Mouse (Mus musculus): Measurements from ENCODE around the gene Fto. TPM values are rescaled to one million over a fixed set of nuclear protein-coding genes. Genes with fewer than 3 reads are reported as not detected.

Fto gene
- total and polyA plus RNA-seq, 3 experiments: 8.4 to 43.2 (median 15.7) TPM

DNA sequence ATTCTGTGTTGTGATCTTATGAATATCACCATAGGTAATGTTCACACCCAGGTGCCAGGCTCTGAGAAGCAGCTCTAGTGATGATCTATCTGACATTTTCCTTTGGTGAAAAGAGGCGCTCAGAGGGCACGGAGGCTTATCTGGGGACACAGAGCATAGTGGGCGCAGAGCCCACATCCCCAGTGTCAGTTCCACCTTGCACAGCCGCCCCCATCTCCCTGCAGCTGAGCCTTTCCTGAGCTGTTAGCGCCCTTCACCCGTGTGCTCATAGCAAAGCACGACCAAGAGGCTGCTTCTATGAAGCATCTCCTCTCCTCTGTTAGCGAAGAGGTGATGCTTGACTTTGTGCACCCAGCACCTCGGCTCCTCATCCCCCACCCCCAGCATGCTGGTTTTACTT is 185.3 kb downstream of the Fto start:
- Histone ChIP-seq H3K4me2 (ENCODE audit: insufficient read depth, low read depth, poor library complexity, severe bottlenecking) (no peak overlapping the region), H3K4me1 (ENCODE audit: control insufficient read depth in 1 of 2, insufficient read depth in 2 of 2) (peaks cover 3 to 46% of the 10 kb centered on the region in 2 experiments; a peak in 2 of 4 replicates), H3K9ac (ENCODE audit: insufficient read depth, low read depth) (no peak overlapping the region), H3K36me3 (replicated peaks in 1 of 2; ENCODE audit: control insufficient read depth in 1 of 2, insufficient read depth in 1 of 2, low read length in 1 of 2) (peaks cover 0 to 35% of the 10 kb centered on the region in 2 experiments), H3K9me3 (replicated peaks; ENCODE audit: low read length) (no peaks in the 10 kb centered on the region), H3K4me3 (replicated peaks in 1 of 3; ENCODE audit: low read depth in 2 of 3, low read length in 2 of 3, poor library complexity in 1 of 3) (no peak overlapping the region), H3K27me3 (replicated peaks) (no peaks in the 10 kb centered on the region), H3K27ac (ENCODE audit: insufficient read depth, low read depth) (no peak overlapping the region), H3K79me2 (replicated peaks; ENCODE audit: control insufficient read depth, extremely low read depth, insufficient read depth, poor library complexity, severe bottlenecking) (no peaks in the 10 kb centered on the region)
- DNase-seq (ENCODE audit: extremely low read depth): no peak
- in situ Hi-C loops (cut with MboI; ENCODE audit: low pct_ligation_motif_present, low pct_unique_long_range_greater_than_20kb, low sequenced_read_pairs) (no loop called here), dilution Hi-C loops (cut with MboI; ENCODE audit: extremely low pct_ligation_motif_present, extremely low pct_unique_long_range_greater_than_20kb, low sequenced_read_pairs) (no loop called here)
- TF ChIP-seq CTCF (conservative IDR thresholded peaks at IDR 0.05 in 1 of 2, IDR thresholded peaks at IDR 0.05 in 1 of 2; ENCODE audit: low read depth in 2 of 2, low read length in 2 of 2) (no peak), SMC3 (IDR thresholded peaks at IDR 0.05; ENCODE audit: low read depth, low read length) (no peak), TCF12 (IDR thresholded peaks at IDR 0.05; ENCODE audit: low read depth, low read length) (no peak), CHD1 (IDR thresholded peaks at IDR 0.05; ENCODE audit: low read depth, low read length) (no peak), MEF2A (IDR thresholded peaks at IDR 0.05; ENCODE audit: borderline replicate concordance, low read depth, low read length) (no peak), RAD21 (IDR thresholded peaks at IDR 0.05; ENCODE audit: low read depth, low read length) (no peak), JUN (IDR thresholded peaks at IDR 0.05; ENCODE audit: insufficient read depth, low read depth, low read length) (no peak), HCFC1 (IDR thresholded peaks at IDR 0.05; ENCODE audit: low read depth, low read length) (no peak), RCOR1 (conservative IDR thresholded peaks at IDR 0.05; ENCODE audit: low read depth, low read length) (no peak), ZMIZ1 (IDR thresholded peaks at IDR 0.05; ENCODE audit: low read depth, low read length) (no peak), IRF4 (IDR thresholded peaks at IDR 0.05; ENCODE audit: low read depth, low read length) (no peak)

DNA sequence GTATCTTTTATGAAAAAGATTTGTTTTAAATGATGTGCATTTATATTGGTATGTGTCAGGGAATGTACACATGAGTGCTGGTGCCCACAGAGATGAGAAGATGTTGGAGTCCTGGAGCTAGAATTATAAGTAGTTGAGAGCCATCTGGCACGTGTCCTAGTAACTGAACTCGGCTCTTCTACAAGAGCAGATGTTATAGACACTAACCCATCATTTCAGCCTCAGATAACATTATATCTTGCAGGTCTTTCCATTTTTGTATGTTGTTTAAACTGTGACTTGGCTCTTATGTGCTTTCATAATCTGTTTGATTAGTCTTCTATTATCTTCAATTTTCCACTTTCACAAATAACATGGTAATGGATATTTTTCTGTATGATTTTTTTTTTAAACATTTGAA is 186.0 kb downstream of the Fto start:
- Histone ChIP-seq H3K9ac (ENCODE audit: insufficient read depth, low read depth) (no peak overlapping the region), H3K4me3 (replicated peaks in 1 of 3; ENCODE audit: low read depth in 2 of 3, low read length in 2 of 3, poor library complexity in 1 of 3) (no peak overlapping the region), H3K27me3 (replicated peaks) (no peaks in the 10 kb centered on the region), H3K36me3 (replicated peaks in 1 of 2; ENCODE audit: control insufficient read depth in 1 of 2, insufficient read depth in 1 of 2, low read length in 1 of 2) (peaks cover 0 to 41% of the 10 kb centered on the region in 2 experiments), H3K27ac (ENCODE audit: insufficient read depth, low read depth) (no peak overlapping the region), H3K4me1 (ENCODE audit: control insufficient read depth in 1 of 2, insufficient read depth in 2 of 2) (peaks cover 3 to 39% of the 10 kb centered on the region in 2 experiments; a peak in 2 of 4 replicates), H3K9me3 (replicated peaks; ENCODE audit: low read length) (no peaks in the 10 kb centered on the region), H3K4me2 (ENCODE audit: insufficient read depth, low read depth, poor library complexity, severe bottlenecking) (no peak overlapping the region), H3K79me2 (replicated peaks; ENCODE audit: control insufficient read depth, extremely low read depth, insufficient read depth, poor library complexity, severe bottlenecking) (no peaks in the 10 kb centered on the region)
- TF ChIP-seq POLR2A (IDR thresholded peaks at IDR 0.05; ENCODE audit: low read depth, low read length) (no peak), ZC3H11A (IDR thresholded peaks at IDR 0.05; ENCODE audit: low read depth, low read length) (no peak), HCFC1 (IDR thresholded peaks at IDR 0.05; ENCODE audit: low read depth, low read length) (no peak), PAX5 (IDR thresholded peaks at IDR 0.05; ENCODE audit: low read length) (no peak), JUN (IDR thresholded peaks at IDR 0.05; ENCODE audit: insufficient read depth, low read depth, low read length) (no peak), JUND (conservative IDR thresholded peaks at IDR 0.05; ENCODE audit: low read depth, low read length) (no peak), USF2 (conservative IDR thresholded peaks at IDR 0.05; ENCODE audit: low read depth, low read length) (no peak), IRF4 (IDR thresholded peaks at IDR 0.05; ENCODE audit: low read depth, low read length) (no peak), EP300 (IDR thresholded peaks at IDR 0.05; ENCODE audit: low read length) (no peak), GABPA (IDR thresholded peaks at IDR 0.05; ENCODE audit: insufficient replicate concordance, low read depth, low read length) (no peak), TCF12 (IDR thresholded peaks at IDR 0.05; ENCODE audit: low read depth, low read length) (no peak), CTCF (conservative IDR thresholded peaks at IDR 0.05 in 1 of 2, IDR thresholded peaks at IDR 0.05 in 1 of 2; ENCODE audit: low read depth in 2 of 2, low read length in 2 of 2) (no peak), RAD21 (IDR thresholded peaks at IDR 0.05; ENCODE audit: low read depth, low read length) (no peak), ELF1 (IDR thresholded peaks at IDR 0.05; ENCODE audit: low read depth, low read length) (no peak), KAT2A (IDR thresholded peaks at IDR 0.05; ENCODE audit: insufficient replicate concordance, low read length) (no peak), MXI1 (IDR thresholded peaks at IDR 0.05; ENCODE audit: low read depth, low read length) (no peak), BHLHE40 (IDR thresholded peaks at IDR 0.05; ENCODE audit: low read depth, low read length) (no peak), E2F4 (IDR thresholded peaks at IDR 0.05; ENCODE audit: insufficient replicate concordance, low read depth, low read length) (no peak)
- in situ Hi-C loops (cut with MboI; ENCODE audit: low pct_ligation_motif_present, low pct_unique_long_range_greater_than_20kb, low sequenced_read_pairs) (no loop called here), dilution Hi-C loops (cut with MboI; ENCODE audit: extremely low pct_ligation_motif_present, extremely low pct_unique_long_range_greater_than_20kb, low sequenced_read_pairs) (no loop called here)
- no peak for DNase-seq (ENCODE audit: extremely low read depth)

All from CH12.LX (cell line).